Mouse (Mus musculus) olfactory bulb, adult 2 months (tissue): ENCODE data around the gene Col26a1. TPM values are rescaled to one million over a fixed set of nuclear protein-coding genes. Genes with fewer than 3 reads are reported as not detected.

Experiments used
- H3K27ac ChIP-seq: fragments of 200-500 bp; 2 replicates; pipeline ENCODE4 v1.5.1; 2012; ENCODE audit warnings: low read depth, low read length; ENCODE audit not compliant: insufficient read depth
- H3K4me1 ChIP-seq: fragments of 200-500 bp; 2 replicates; pipeline ENCODE4 v1.6.1; 2012; ENCODE audit warnings: low read length; ENCODE audit not compliant: control insufficient read depth, insufficient read depth
- H3K4me3 ChIP-seq: fragments of 200-500 bp; 2 replicates; pipeline ENCODE4 v1.5.1; 2012; ENCODE audit warnings: mild to moderate bottlenecking, low read depth, low read length, moderate library complexity; ENCODE audit not compliant: insufficient read depth
- CTCF ChIP-seq: fragments of 200-500 bp; IDR thresholded peaks from 2 replicates; pipeline ENCODE4 v1.5.1; 2012; ENCODE audit warnings: low read depth, mild to moderate bottlenecking, low read length, moderate library complexity; ENCODE audit not compliant: insufficient read depth
- POLR2A ChIP-seq: fragments of 200-500 bp; IDR thresholded peaks from 2 replicates; pipeline ENCODE4 v1.6.1; 2012; ENCODE audit warnings: mild to moderate bottlenecking, low read depth, low read length, moderate library complexity; ENCODE audit not compliant: insufficient read depth
- WGBS: fragments of 180-500 bp; shearing (Covaris S2); methylation state at CpG from one replicate; pipeline ENCODE4 v1.1.7; 2018; 5-methylcytosine and 5-hydroxymethylcytosine counted together
- polyA plus RNA-seq: library from polyadenylated mRNA; stranded (reverse); fragments of >200 nt; gene quantifications from 2 replicates; pipeline ENCODE4 v1.2.4, GENCODE M21; 2012; ENCODE audit warnings: low replicate concordance; ENCODE audit not compliant: missing spikeins, insufficient read depth, insufficient read length

Col26a1 gene
- polyA plus RNA-seq, 1 experiment = not detected

DNA sequence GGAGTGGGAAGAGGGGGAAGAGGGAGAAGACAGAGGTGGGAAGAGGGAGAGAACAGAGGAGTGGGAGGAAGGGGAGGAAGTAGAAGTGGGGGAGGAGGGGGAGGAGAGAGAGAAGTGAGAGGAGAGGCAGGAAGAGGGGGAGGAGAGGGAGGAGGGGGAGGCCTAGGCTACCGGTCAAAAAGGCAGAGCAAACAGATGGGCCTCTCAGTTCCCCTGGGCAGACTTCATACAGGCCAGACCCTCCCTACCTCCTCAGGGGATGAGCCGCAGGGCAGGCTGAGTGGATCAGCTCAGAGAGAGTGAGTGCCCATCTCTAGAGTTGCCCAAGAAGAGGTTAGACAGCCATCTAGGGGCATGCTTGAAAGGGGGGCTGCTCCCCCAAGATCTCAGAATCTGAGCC is 86.1 kb downstream of the Col26a1 start:
- Histone ChIP-seq H3K4me1 (no peaks in the 10 kb centered on the region), H3K4me3 (no peak overlapping the region), H3K27ac (no peak overlapping the region)
- WGBS = 68% methylated on average over 2 of the region's 2 CpGs
- no peak for TF ChIP-seq POLR2A
- TF ChIP-seq CTCF = no peak

DNA sequence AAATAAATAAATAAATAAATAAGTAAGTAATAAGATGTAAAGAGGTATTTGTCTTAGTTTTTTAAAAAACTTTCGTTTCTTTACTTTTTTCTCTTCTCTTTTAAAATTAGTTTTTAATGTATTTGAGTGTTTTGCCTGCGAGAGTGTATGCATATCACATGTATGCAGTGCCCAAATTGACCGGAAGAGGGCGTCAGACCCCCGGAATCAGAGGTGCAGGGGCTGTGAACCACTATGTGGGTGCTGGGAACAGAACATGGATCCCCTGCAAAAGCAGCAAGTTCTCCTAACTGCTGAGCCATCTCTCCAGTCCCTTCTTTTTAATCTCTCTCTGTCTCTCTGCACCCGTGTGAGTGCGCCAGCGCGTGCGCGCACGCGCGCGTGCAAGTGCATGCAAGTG is 89.2 kb downstream of the Col26a1 start:
- TF ChIP-seq POLR2A (no peak), CTCF (no peak)
- H3K4me1 ChIP-seq = no peaks in the 10 kb centered on the region
- WGBS = 95% methylated on average over 15 of the region's 15 CpGs
- no peak overlapping the region for H3K4me3 ChIP-seq
- no peak overlapping the region for H3K27ac ChIP-seq

DNA sequence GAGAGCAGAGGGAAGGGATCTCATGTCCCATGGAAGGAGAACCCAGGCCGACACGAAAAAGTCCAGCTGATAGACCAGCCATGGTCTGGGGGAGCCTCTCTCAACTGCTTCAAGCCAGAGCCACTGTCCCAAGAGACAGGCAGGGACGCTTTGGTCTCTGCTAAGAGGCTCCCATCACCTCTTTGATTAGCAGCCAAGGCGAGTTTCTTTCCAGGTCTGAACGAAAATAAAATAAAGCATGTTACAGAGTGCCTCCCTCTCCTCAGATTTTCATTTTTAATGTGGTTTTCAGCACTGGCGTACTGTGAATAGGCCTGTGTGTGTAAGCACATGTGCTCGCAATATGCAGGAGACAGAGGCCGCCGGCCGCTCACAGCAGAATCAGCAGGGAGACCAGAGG is 90.5 kb downstream of the Col26a1 start:
- no peak overlapping the region for H3K27ac ChIP-seq
- 85% methylated on average over 10 of the region's 10 CpGs for WGBS
- no peaks in the 10 kb centered on the region for H3K4me1 ChIP-seq
- no peak overlapping the region for H3K4me3 ChIP-seq
- TF ChIP-seq CTCF (no peak), POLR2A (no peak)

DNA sequence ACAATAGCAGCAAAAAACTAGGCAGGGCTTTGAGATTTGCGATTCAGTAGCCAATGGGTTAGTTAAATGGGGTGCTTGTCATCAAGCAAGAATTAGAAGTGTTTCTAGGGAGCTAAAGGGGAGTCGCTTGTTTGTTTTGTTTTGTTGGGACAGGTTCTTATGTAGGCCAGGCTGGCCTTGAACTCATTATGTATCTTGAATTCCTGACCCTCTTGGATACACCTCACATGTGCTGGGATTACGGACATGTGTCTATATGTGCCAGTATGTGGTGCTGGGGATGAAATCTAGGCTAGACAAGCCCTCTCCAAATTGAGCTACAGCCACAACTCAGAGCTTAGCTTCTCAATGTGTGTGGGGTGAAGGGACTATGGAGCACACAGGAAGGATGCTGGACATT is 91.8 kb downstream of the Col26a1 start:
- H3K27ac ChIP-seq = no peak overlapping the region
- H3K4me1 ChIP-seq = no peaks in the 10 kb centered on the region
- WGBS = 31% methylated on average over 3 of the region's 3 CpGs
- TF ChIP-seq POLR2A = no peak
- TF ChIP-seq CTCF = no peak
- no peak overlapping the region for H3K4me3 ChIP-seq

DNA sequence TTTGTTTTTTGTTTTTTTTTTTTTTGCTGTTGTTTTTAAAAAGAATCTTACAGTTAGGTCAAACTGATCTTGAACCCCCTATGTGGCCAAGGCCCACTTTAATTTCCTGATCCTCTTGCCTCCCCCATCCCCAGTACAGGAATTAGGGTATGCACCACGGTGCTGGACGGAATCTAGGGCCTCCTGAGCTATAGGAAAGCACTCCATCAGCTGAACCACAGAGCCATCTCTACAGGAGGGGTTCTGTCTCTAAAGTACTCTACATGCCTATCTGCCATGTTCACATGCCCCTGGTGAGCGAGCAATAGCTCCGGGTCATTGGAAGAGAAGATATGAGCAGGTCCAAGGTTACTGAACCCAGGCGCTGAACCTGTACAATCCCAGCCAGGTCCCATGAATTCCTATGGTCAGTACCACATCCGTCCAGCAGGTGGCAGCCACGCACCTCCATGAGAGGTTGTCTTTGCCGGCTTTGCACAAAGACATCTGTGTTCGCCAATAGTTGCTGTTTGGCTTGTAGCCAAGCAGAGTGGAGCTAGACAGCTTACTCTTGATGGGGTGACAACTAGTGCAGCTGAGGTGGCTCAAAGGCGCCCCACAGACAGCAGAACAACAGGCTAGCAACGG is 92.3 kb downstream of the Col26a1 start:
- H3K4me1 ChIP-seq = no peaks in the 10 kb centered on the region
- H3K27ac ChIP-seq = no peak overlapping the region
- TF ChIP-seq POLR2A = no peak
- TF ChIP-seq CTCF = peak; percentile 89
- 9% methylated on average over 11 of the region's 11 CpGs for WGBS
- H3K4me3 ChIP-seq = no peak overlapping the region

DNA sequence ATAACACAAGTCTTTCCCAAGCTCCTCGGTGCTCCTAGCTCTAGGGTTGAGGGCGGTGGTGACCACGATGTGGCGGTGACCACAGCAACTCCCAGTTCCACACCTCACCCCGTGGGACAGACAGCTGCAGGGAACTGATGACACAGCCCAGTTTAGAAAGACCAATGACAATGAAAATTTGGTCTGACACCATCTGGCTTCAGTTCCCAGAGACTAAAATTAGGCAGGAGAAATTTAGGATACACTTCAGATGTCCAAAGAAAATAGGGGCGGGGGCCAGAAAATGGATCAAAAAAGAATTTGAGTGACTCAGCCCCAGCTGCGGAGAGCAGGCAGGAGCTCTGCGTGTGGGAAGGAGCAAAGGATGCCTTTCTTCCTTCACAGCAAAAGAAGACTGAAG is 98.5 kb downstream of the Col26a1 start:
- H3K27ac ChIP-seq = peak overlapping the region; percentile 55; the same call in 1 of the 2 replicates
- TF ChIP-seq CTCF (no peak), POLR2A (no peak)
- peaks cover 10% of the 10 kb centered on the region; the same call in 1 of the 2 replicates for H3K4me1 ChIP-seq
- H3K4me3 ChIP-seq = no peak overlapping the region
- WGBS = 53% methylated on average over 8 of the region's 8 CpGs

DNA sequence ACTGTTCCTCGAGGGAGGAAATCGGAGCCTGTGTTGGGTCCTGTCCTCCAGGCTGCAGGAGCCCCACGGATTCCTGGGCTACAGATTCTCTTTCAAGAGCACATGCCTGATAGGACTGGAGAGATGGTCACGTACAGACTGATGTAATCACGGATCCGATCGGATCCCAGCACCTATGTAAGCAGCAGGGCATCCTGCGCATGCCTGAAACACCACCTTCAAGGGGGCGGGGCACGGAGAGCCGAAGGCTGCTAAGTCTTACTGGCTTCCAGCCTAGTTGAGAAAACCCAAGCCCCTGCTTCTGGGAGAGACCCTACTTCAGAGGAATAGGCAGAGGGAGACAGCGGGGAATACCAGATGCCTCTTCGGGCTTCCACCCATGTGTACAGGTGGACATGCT is 100.4 kb downstream of the Col26a1 start:
- peaks cover 10% of the 10 kb centered on the region; the same call in 1 of the 2 replicates for H3K4me1 ChIP-seq
- TF ChIP-seq CTCF = no peak
- no peak for TF ChIP-seq POLR2A
- 64% methylated on average over 13 of the region's 13 CpGs for WGBS
- no peak overlapping the region for H3K4me3 ChIP-seq
- H3K27ac ChIP-seq = no peak overlapping the region

DNA sequence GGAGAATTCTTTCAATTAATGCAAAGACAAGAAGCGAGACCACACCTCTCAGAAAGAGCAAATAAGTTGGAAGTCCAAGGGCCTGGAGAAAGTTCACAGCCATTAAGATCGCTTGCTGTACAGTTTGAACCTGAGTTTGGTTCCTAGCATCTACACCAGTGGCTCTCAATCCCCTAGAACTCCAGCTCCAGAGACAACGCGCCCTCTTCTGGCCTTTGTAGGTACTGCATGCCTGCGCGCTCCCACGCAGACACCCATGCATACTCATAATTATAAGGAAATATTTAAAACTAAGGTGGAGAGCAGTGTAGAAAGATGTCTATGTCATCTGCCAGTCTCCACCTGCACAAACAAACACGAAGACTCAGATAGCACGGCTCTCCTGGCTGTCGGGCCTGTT is 102.5 kb downstream of the Col26a1 start:
- H3K4me3 ChIP-seq = no peak overlapping the region
- TF ChIP-seq CTCF (peak; percentile 62; the same call in 1 of the 2 replicates), POLR2A (no peak)
- peaks cover 10% of the 10 kb centered on the region; the same call in 1 of the 2 replicates for H3K4me1 ChIP-seq
- WGBS = 58% methylated on average over 10 of the region's 10 CpGs
- H3K27ac ChIP-seq = no peak overlapping the region

DNA sequence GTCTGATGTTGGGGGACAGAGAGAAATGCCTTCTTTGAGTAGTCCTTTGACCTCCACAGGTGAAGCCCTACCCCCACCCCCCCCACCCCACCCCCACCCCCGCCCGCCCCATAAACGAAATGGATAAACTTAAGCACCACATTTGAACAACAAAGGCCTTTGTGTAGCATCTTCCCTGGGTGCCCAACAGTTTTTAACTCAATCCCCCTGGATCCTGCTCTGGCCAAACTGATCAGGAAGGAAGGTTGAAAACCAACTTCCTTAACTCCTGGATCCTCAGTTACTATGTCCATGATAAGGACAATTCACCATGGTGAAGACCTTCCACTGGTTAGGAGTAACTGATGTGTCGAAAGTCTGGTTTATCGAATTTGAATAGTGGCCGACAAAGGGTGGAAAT is 103.1 kb downstream of the Col26a1 start:
- no peak for TF ChIP-seq CTCF
- TF ChIP-seq POLR2A = no peak

DNA sequence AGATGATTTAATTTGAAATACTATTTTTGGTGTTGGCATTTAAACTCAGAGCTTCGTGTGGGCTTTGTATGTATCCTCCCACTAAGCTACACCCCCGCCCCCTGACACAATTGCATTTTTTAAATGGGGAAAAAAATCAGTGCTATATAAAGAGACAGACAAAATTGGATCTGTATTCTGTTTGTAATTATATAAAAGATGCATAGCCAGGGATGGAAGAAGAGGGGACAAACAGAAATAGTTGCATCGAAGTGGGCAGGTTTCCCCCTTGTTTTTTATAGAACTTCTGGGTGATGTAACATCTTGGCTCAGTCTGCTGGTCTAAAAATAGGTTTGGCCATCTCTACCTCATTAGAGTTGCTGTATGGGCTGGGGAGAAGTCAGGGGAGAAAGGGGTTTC is 107.5 kb downstream of the Col26a1 start:
- no peaks in the 10 kb centered on the region for H3K4me1 ChIP-seq
- WGBS = 38% methylated on average over 3 of the region's 3 CpGs
- H3K4me3 ChIP-seq = no peak overlapping the region
- H3K27ac ChIP-seq = no peak overlapping the region
- no peak for TF ChIP-seq CTCF
- no peak for TF ChIP-seq POLR2A

More for the DNA sequence above, 103.1 kb downstream of the Col26a1 start:
- peaks cover 8% of the 10 kb centered on the region; the same call in 1 of the 2 replicates for H3K4me1 ChIP-seq
- 88% methylated on average over 6 of the region's 6 CpGs for WGBS
- H3K4me3 ChIP-seq = no peak overlapping the region
- no peak overlapping the region for H3K27ac ChIP-seq
